Mouse (Mus musculus): Measurements from ENCODE around the gene Tmem242.

- TF ChIP-seq CTCF (IDR thresholded peaks at IDR 0.05): no peak
- TF ChIP-seq EP300 (IDR thresholded peaks at IDR 0.05): no peak
These were observed 13.6 kb upstream of the Tmem242 start for GRCm38 (mm10) chr17:5453657-5454056.

Data from lung, postnatal 0 days (tissue).